Mouse (Mus musculus) C2C12 (cell line): ENCODE results near the gene Card11.

ENCODE experiments used
- CEBPB ChIP-seq: IDR thresholded peaks from one replicate; pipeline ENCODE4 v1.6.1; 2011; ENCODE audit warnings: low read depth, mild to moderate bottlenecking, control low read depth, moderate library complexity
- CTCF ChIP-seq: IDR thresholded peaks from one replicate; pipeline ENCODE4 v1.5.1; 2011; ENCODE audit not compliant: control insufficient read depth, insufficient read depth, insufficient read length
- MAX ChIP-seq: IDR thresholded peaks from one replicate; pipeline ENCODE4 v1.6.1; 2011; ENCODE audit warnings: mild to moderate bottlenecking, control low read depth
- MYOG ChIP-seq: IDR thresholded peaks from one replicate; pipeline ENCODE4 v1.6.1; 2011; ENCODE audit not compliant: control insufficient read depth, insufficient read length; ENCODE audit errors: extremely low read depth
- USF1 ChIP-seq: IDR thresholded peaks from one replicate; pipeline ENCODE4 v1.6.1; 2011; ENCODE audit warnings: low read depth, mild to moderate bottlenecking, control low read depth, moderate library complexity

- TF ChIP-seq CTCF, result no peak
- TF ChIP-seq MAX, result no peak
- no peak for TF ChIP-seq USF1
- no peak for TF ChIP-seq MYOG
- TF ChIP-seq CEBPB, result no peak
These were observed 173.0 kb downstream of the Card11 start for GRCm38 (mm10) chr5:140827413-140827812.
